Comparison of ENCODE assay signal across 22 mouse cellular contexts in the genomic region with DNA sequence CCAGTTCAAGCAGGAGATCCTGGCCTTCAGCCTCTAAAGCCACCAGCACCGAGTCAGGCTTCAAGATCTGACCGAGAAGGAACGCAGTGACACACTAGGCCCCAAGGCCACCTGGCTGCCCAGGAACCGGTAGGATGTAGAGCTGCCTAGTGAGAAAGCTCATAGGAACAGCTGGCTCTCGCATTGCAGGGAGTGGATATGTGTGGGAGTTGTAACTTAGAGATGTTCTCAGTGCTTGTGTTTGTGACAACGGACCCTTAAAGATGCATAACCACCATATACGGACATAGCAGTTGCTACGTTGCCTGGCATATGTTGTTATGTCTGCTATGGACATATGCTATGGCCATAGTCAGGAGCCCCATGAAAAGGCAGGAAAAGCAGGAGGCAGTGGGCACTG. TPM values are rescaled to one million over a fixed set of nuclear protein-coding genes. Genes with fewer than 3 reads are reported as not detected.
DNase-seq lines count a peak whose midpoint lies in the region; ATAC-seq and TF ChIP-seq lines count a peak whose summit lies in the region.
"Had no signal": no experiment of that assay in that cellular context is flagged by ENCODE, and none has a peak within 500 bp of the region (broad histone marks: within the 10 kb centered on the region; RNA-seq: fewer than 3 reads in every experiment).

No protein-coding gene starts in this region.

- H3K9me3 ChIP-seq in forebrain, embryonic 11.5 days (ENCODE audit: control insufficient read depth, low read length) = no peaks in the 10 kb centered on the region
- H3K9me3 ChIP-seq in forebrain, embryonic 14.5 days (replicated peaks; ENCODE audit: control insufficient read depth, low read length) = no peaks in the 10 kb centered on the region
- H3K9me3 ChIP-seq: embryonic facial prominence, embryonic 13.5 days; embryonic facial prominence, embryonic 15.5 days; forebrain, embryonic 10.5 days; forebrain, embryonic 13.5 days had no signal

- H3K36me3 ChIP-seq in forebrain, embryonic 11.5 days (ENCODE audit: control insufficient read depth, insufficient read depth, low read length) = no peaks in the 10 kb centered on the region
- no peaks in the 10 kb centered on the region for H3K36me3 ChIP-seq in forebrain, embryonic 14.5 days (ENCODE audit: control insufficient read depth, insufficient read depth, low read length)
- H3K36me3 ChIP-seq: embryonic facial prominence, embryonic 13.5 days; forebrain, embryonic 10.5 days had no signal

- H3K4me1 ChIP-seq in forebrain, embryonic 11.5 days (replicated peaks; ENCODE audit: control insufficient read depth, insufficient read depth, low read length) = peaks cover 9% of the 10 kb centered on the region; the same call in 1 of the 2 replicates
- peaks cover 3% of the 10 kb centered on the region; the same call in 1 of the 2 replicates for H3K4me1 ChIP-seq in forebrain, embryonic 14.5 days (ENCODE audit: control insufficient read depth, insufficient read depth, low read length)

- intact Hi-C loops in gastrocnemius, adult 2 months (cut with DNase I) = no loop called here
- intact Hi-C loops in gastrocnemius, postnatal 14 days (cut with DNase I; ENCODE audit: low total_unique reads) = no loop called here
- intact Hi-C loops in left cerebral cortex, postnatal 14 days (cut with DNase I) = no loop called here
- intact Hi-C loops in left cerebral cortex, postnatal 36 days (cut with DNase I) = no loop called here

- peaks cover 31% of the 10 kb centered on the region for H3K27me3 ChIP-seq in forebrain, embryonic 11.5 days (ENCODE audit: control insufficient read depth, insufficient read depth, low read length)
- H3K27me3 ChIP-seq in forebrain, embryonic 14.5 days (replicated peaks; ENCODE audit: control insufficient read depth, insufficient read depth, low read length) = peaks cover 32% of the 10 kb centered on the region

- no peak overlapping the region for H3K4me2 ChIP-seq in forebrain, embryonic 11.5 days (ENCODE audit: low read depth, low read length, severe bottlenecking)
- no peak overlapping the region for H3K4me2 ChIP-seq in forebrain, embryonic 14.5 days (ENCODE audit: low read length)
- H3K4me2 ChIP-seq: embryonic facial prominence, embryonic 13.5 days; embryonic facial prominence, embryonic 15.5 days; forebrain, embryonic 13.5 days had no signal

- ATAC-seq in forebrain, embryonic 11.5 days (replicated peaks; ENCODE audit: low FRiP score) = no peak
- no peak for ATAC-seq in forebrain, embryonic 14.5 days
- ATAC-seq: forebrain, embryonic 13.5 days; forebrain, embryonic 16.5 days had no signal

- no peak overlapping the region for H3K9ac ChIP-seq in forebrain, embryonic 11.5 days (ENCODE audit: low read length)
- H3K9ac ChIP-seq in forebrain, embryonic 14.5 days (ENCODE audit: low read length) = no peak overlapping the region
- H3K9ac ChIP-seq: embryonic facial prominence, embryonic 13.5 days; embryonic facial prominence, embryonic 15.5 days; forebrain, embryonic 13.5 days had no signal

- WGBS in forebrain, embryonic 11.5 days = 92% methylated on average over 8 of the region's 8 CpGs
- 94% methylated on average over 8 of the region's 8 CpGs for WGBS in forebrain, embryonic 14.5 days

- TF ChIP-seq CTCF in gastrocnemius, adult 2 months (IDR thresholded peaks at IDR 0.05) = no peak

- DNase-seq in forebrain, embryonic 11.5 days (ENCODE audit: low spot score) = peak; percentile 36
- no peak for DNase-seq in forebrain, embryonic 14.5 days (ENCODE audit: low spot score)
- no peak for DNase-seq in gastrocnemius, adult 2 months
- DNase-seq in gastrocnemius, postnatal 14 days = no peak
- peak; percentile 41 to 77 for DNase-seq in left cerebral cortex, postnatal 14 days (ENCODE audit: low spot score in 2 of 2)
- DNase-seq in left cerebral cortex, postnatal 36 days (ENCODE audit: low spot score in 2 of 2) = no peak
- peak; percentile 62 for DNase-seq in brain, adult 2 months (ENCODE audit: low read depth, low spot score)
- DNase-seq in B cell, adult 2 months = no peak
- DNase-seq: cerebellum, adult 11-12 months; cerebellum, adult 2 months; cerebellum, adult 9-10 months; cerebellum, postnatal 36 days; embryo, embryonic 11 days had no signal

- H3K4me3 ChIP-seq in forebrain, embryonic 11.5 days (ENCODE audit: low read depth, low read length) = no peak overlapping the region
- H3K4me3 ChIP-seq in forebrain, embryonic 14.5 days (ENCODE audit: low read depth, low read length) = no peak overlapping the region
- no peak overlapping the region for H3K4me3 ChIP-seq in gastrocnemius, adult 2 months
- H3K4me3 ChIP-seq: embryonic facial prominence, embryonic 13.5 days; embryonic facial prominence, embryonic 15.5 days; erythroblast, embryonic 14.5 days; forebrain, embryonic 10.5 days; forebrain, embryonic 13.5 days had no signal

- no peak overlapping the region for H3K27ac ChIP-seq in forebrain, embryonic 11.5 days (ENCODE audit: low read depth, low read length)
- no peak overlapping the region for H3K27ac ChIP-seq in forebrain, embryonic 14.5 days (ENCODE audit: low read depth, low read length)
- peak overlapping the region; percentile 66 for H3K27ac ChIP-seq in gastrocnemius, adult 2 months
- H3K27ac ChIP-seq: embryonic facial prominence, embryonic 13.5 days; forebrain, embryonic 10.5 days; forebrain, embryonic 13.5 days had no signal

RNA-seq across cellular contexts. Expression of a gene that starts 4.9 kb away (rescaled TPM):
- 0.36 and 0.95 TPM in 2 replicates for polyA plus RNA-seq in forebrain, embryonic 11.5 days (2014; fragmentation: Nextera tagmentation; extraction: Ambion mirVana)
- 0.52 and 0.79 TPM in 2 replicates for polyA plus RNA-seq in forebrain, embryonic 14.5 days (2014; fragmentation: Nextera tagmentation; extraction: Ambion mirVana)
- 1 to 10 TPM; 2.5 TPM for total RNA-seq in gastrocnemius, adult 2 months (2021)
- total RNA-seq in gastrocnemius, postnatal 14 days (2021) = 1 to 10 TPM; 2.5 to 3.9 TPM
- 1 to 10 TPM; 2.3 to 3.7 TPM for total RNA-seq in left cerebral cortex, postnatal 14 days (2021)
- 1 to 10 TPM; 4.9 to 9.0 TPM for total RNA-seq in left cerebral cortex, postnatal 36 days (2021)
- total RNA-seq: common myeloid progenitor, adult 5-6 weeks had no signal
- polyA plus RNA-seq: C2C12 had no signal

RNA-seq across cellular contexts. Expression of a gene that starts 15.8 kb away (rescaled TPM):
- 3.4 and 4.0 TPM in 2 replicates for polyA plus RNA-seq in forebrain, embryonic 11.5 days (2014; fragmentation: Nextera tagmentation; extraction: Ambion mirVana)
- 30.6 and 33.6 TPM in 2 replicates for polyA plus RNA-seq in forebrain, embryonic 14.5 days (2014; fragmentation: Nextera tagmentation; extraction: Ambion mirVana)
- total RNA-seq in gastrocnemius, adult 2 months (2021) = 1 to 10 TPM; 1.1 to 1.7 TPM
- 1 to 10 TPM; 3.8 to 5.1 TPM for total RNA-seq in gastrocnemius, postnatal 14 days (2021)
- 10 to 100 TPM; 52.4 to 54.2 TPM for total RNA-seq in left cerebral cortex, postnatal 14 days (2021)
- total RNA-seq in left cerebral cortex, postnatal 36 days (2021) = 10 to 100 TPM; 53.5 to 65.7 TPM
- total RNA-seq: common myeloid progenitor, adult 5-6 weeks; MEL had no signal
- polyA plus RNA-seq: erythroblast, embryonic 14.5 days had no signal

RNA-seq across cellular contexts. Expression of a gene that starts 27.9 kb away (rescaled TPM):
- polyA plus RNA-seq in forebrain, embryonic 11.5 days (2014; fragmentation: Nextera tagmentation; extraction: Ambion mirVana) = 0.13 and 0.36 TPM in 2 replicates
- polyA plus RNA-seq in forebrain, embryonic 14.5 days (2014; fragmentation: Nextera tagmentation; extraction: Ambion mirVana) = 0.10 and 0.25 TPM in 2 replicates
- under 1 TPM; 0.36 to 0.39 TPM for total RNA-seq in gastrocnemius, adult 2 months (2021)
- total RNA-seq in gastrocnemius, postnatal 14 days (2021) = under 1 TPM; 0.78 to 0.90 TPM
- total RNA-seq in left cerebral cortex, postnatal 14 days (2021) = under 1 TPM; 0.51 to 0.59 TPM
- under 1 TPM; 0.32 to 0.75 TPM for total RNA-seq in left cerebral cortex, postnatal 36 days (2021)

Comparison
In these comparisons a context has a peak if more than half of its experiments do, and no peak if none do; other contexts are left out.
1. DNase-seq: peak in forebrain, embryonic 11.5 days (single experiment), left cerebral cortex, postnatal 14 days (2 of 2) and brain, adult 2 months (single experiment); none in forebrain, embryonic 14.5 days (single experiment), gastrocnemius, adult 2 months (single experiment), gastrocnemius, postnatal 14 days (single experiment), left cerebral cortex, postnatal 36 days (0 of 2) and B cell, adult 2 months (0 of 2).
2. RNA of a gene that starts 15.8 kb away (total RNA-seq): 53.5 to 65.7 TPM in left cerebral cortex, postnatal 36 days and 52.4 to 54.2 TPM in left cerebral cortex, postnatal 14 days; 3.8 to 5.1 TPM in gastrocnemius, postnatal 14 days and 1.1 to 1.7 TPM in gastrocnemius, adult 2 months; every median in the first group is over 4 times any median in the second.